Mouse (Mus musculus): Measurements from ENCODE around the gene Ikbip.

DNA sequence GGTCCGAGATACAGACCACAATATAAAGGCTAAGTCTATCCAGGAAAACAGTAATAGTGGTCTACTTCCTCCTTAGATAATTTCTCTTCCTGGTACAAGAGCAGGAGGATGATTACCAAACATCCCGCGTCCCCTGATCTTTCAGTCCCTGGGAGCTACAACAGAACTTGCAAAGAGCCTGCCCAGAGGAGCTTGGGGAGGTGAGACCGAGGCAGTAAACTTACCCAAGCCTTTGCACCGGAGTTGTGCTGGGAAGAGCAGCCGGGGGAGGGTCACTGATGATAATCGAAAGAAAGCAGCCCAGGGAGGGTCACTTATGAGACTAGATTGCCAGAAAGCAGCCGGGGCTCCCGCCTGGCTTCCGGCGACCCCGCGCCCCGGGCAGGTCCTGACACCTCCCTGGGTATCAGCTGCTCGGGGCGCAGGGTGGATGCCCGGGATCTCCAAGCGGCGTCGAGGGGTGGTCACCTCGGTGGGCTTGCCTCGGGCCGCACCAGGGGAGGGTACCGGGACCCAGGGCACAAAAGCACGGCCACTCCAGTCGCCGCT lies 707 bp upstream of the Ikbip start:
- no peak for TF ChIP-seq EP300 (IDR thresholded peaks at IDR 0.05; ENCODE audit: insufficient read depth, low read depth, low read length)
- no peak for TF ChIP-seq CTCF (IDR thresholded peaks at IDR 0.05)
- TF ChIP-seq POLR2A (IDR thresholded peaks at IDR 0.05; ENCODE audit: insufficient read depth, low read depth, low read length) = no peak

All from heart, adult 2 months (tissue).